Mouse (Mus musculus) sigmoid colon, adult 10 weeks (tissue): Measurements from ENCODE around the gene Upf1. TPM values are rescaled to one million over a fixed set of nuclear protein-coding genes. Genes with fewer than 3 reads are reported as not detected.

Experiments used
- polyA plus RNA-seq: library from polyadenylated mRNA; stranded (reverse); fragments of 350-450 nt; fragmentation: Illumina TruSeq; extraction: RNeasy Lipid Tissue Mini Kit (QIAGEN cat#74804); gene quantifications from one replicate; pipeline ENCODE4 v1.2.3, GENCODE M21; 2014; ENCODE audit warnings: low read depth, low replicate concordance

Upf1 gene
- polyA plus RNA-seq: 3.8 TPM

DNA sequence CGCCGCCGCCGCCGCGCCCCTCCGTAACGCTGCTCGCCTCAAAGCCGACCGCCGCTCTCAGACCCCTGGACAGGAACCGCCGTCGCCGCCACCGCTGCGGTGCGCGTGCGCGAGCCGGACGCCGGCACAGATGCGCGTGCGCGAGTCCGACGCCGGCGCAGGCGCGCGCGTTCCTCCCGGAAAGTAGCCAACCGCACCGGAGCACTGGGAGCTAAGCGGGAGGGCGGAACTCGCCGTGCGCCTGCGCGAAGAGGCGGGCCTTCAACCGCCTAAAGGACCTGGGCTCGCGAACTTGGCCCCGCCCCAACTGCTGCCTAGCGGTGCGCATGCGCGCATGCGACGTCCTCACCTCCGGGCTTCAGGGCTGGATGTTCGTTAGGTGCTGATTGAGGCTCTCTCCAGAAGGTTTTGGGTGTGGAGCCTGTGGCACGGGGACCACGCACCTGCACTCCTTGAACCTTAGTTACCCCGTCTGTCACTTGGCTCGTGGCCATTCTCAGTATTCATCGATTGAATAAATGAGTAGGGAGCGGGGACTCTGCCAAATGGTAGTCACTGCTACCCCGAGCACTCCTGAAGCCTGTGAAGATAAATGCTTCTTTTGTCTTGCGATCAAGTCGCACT is at the start of gene Upf1:
Gene Upf1, minus strand, starts transcription at position 85 of the 624 bp plus-strand sequence.

DNA sequence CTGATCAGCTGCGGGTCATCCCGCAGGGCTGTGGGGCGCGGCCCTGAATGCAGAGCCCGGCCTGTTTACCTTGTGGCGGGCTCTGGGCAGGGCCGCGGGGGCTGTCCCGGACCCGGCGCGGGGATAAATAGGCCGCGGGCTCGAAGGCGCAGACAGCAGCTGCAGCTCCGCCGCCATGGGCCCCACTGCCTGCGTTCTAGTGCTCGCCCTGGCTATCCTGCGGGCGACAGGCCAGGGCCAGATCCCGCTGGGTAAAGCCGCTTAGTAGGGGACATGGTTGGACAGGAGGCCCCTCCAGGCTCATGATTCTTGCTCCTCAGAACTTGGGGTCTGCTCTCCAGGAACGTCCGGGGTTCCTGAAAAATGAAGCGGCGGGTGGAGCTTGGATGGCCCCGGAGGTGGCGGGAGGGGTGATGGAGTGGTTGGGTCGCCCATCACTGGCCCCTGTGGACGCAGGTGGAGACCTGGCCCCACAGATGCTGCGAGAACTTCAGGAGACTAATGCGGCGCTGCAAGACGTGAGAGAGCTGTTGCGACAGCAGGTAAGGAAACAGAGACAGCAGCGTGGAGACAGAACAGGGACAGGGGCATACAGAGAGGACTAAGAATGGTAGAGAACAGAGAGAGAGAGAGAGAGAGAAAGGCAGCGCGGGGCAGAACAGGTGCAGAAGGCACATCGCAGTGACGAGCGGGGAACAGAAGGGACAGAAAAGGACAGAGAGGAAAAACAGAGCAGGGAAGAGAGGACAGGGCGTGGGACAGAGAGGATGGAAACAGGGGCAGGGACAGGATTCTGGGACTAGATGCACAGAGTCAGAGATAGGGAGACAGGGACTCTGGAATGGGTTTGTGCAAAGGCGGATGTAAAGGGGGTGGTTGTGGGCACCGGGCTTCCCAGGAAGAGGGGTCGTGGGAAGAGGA is 20.6 kb upstream of the Upf1 start, which contains the start of gene Comp:
Gene Comp, plus strand, starts transcription at position 162 of the 921 bp plus-strand sequence.

DNA sequence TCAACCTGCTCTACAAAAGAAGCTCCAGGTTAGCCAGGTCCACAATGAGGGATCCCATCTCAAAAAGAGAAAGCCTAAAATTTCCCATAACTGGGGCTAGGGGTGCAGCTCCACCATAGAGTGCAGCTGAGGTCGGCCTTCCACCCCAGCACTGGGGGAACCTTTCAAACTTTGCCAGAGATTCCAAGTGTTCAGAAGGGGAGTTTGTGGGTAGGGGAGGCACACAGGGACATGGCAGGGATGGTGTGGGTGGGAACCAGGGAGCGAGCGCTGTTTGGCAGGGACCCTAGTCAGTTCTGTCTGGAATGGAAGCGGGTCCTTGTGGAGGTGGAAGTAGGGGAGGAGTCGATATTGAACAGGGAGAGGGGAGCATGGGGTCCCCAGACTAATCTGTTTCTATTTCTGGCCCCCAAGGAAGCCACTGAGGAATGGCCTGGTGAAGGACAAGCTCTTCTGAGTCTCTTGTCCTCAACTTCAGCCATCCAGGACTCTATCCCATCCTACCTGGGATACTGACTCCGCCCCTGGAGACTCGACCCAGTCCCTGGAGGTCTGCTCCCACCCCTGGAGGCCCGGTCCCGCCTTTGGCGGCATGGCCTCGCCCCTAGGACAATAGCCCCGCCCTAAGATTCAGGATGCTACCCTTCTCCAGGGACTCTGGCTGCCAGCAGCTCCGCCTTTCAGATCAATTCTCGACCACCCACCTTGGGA is 23.8 kb downstream of the Upf1 start, which contains the start of gene Gdf1:
Gene Gdf1, plus strand, starts transcription at position 694 of the 711 bp plus-strand sequence.

DNA sequence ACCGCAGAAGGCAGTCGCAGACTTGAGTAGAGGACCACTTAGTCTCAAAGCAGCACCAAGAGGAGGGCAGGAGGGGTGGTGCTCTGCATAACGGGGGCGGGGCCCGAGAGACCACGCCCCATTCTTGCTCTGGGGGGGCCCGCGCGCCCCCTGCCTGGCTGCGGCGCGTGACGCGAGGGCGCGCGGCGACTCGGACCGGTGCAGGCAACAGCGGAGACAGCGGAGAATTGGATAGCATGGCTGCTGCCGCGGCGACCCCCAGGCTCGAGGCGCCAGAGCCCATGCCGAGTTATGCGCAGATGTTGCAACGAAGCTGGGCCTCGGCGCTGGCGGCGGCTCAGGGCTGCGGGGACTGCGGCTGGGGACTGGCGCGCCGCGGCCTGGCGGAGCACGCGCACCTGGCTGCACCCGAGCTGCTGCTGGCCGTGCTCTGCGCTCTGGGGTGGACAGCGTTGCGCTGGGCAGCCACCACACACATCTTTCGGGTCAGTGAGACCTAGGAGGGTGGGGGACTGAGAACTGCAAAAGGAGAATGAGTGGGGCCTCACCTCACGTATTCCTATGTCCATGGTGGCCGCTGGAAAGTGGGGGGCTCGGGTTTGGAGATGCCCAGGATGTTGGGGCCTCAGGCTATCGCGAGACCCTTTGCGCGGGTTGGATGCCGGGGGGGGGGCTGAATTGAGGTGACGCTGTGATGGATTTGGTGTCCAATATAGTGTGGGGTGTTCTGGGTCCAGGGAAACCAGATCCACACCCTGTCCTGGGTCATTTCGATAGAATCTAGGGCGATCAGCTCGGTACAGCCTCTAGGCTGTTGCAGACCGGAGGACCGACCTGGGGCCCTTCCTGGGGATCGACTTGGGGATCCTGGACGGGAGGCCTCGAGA is 37.2 kb downstream of the Upf1 start, which contains the start of gene Cers1:
Gene Cers1, plus strand, starts transcription at position 152 of the 887 bp plus-strand sequence.

DNA sequence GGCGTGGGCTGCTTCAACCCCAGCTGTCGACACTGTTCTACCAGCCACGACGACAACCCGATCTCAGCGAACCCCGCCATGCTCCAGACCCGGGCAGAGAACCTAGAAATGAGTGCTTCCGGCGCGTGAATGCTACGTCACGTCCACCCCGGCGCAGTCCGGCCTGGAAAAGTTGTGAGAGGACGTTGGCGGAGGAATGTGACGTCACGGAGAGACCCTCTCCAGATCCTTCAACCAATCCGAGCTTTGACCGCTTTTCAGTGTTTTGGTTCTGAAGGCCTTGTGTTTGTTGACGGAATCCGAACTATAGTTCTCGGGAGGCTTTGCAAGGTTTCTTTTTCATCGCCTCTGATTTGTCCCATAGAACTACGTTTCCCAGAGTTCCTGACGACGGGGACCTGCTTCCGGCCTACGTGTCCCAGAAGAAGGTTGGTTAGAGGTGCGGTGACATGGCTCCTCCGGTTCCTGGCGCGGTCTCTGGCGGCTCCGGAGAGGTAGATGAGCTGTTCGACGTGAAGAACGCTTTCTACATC is 50.7 kb downstream of the Upf1 start, which contains the start of the genes Ddx49 and Cope:
Gene Ddx49, minus strand, starts transcription at position 132 of the 533 bp plus-strand sequence.
Gene Cope, plus strand, starts transcription at position 161 of the 533 bp plus-strand sequence.

GRCm38 (mm10) chr8:70282603-70283135 is 70.4 kb downstream of the Upf1 start, which contains the start of gene Homer3:
Gene Homer3, plus strand, starts transcription at chr8:70282827.

Other genes starting within 250 kb of the Upf1 start
- not detected for gene Ncan, start 232.4 kb downstream of the Upf1 start, polyA plus RNA-seq
- 1.4 TPM for gene Nr2c2ap, start 221.9 kb downstream of the Upf1 start, polyA plus RNA-seq
- 1.4 TPM for gene Rfxank, start 214.1 kb downstream of the Upf1 start, polyA plus RNA-seq
- 6.0 TPM for gene Borcs8, start 213.8 kb downstream of the Upf1 start, polyA plus RNA-seq
- not detected for gene Mef2b, start 213.6 kb downstream of the Upf1 start, polyA plus RNA-seq
- gene Tmem161a, start 180.9 kb downstream of the Upf1 start, polyA plus RNA-seq: 4.3 TPM
- 2.3 TPM for gene Slc25a42, start 141.0 kb downstream of the Upf1 start, polyA plus RNA-seq
- 7.2 TPM for gene Sugp2, start 119.1 kb downstream of the Upf1 start, polyA plus RNA-seq
- 0.79 TPM for gene Armc6, start 118.8 kb downstream of the Upf1 start, polyA plus RNA-seq
- not detected for gene Homer3, start 70.5 kb downstream of the Upf1 start, polyA plus RNA-seq
- gene Ddx49, start 50.8 kb downstream of the Upf1 start, polyA plus RNA-seq: 5.1 TPM
- gene Cope, start 50.8 kb downstream of the Upf1 start, polyA plus RNA-seq: 1.3 TPM
- not detected for gene Cers1, start 37.5 kb downstream of the Upf1 start, polyA plus RNA-seq
- gene Gdf1, start 23.5 kb downstream of the Upf1 start, polyA plus RNA-seq: not detected
- not detected for gene Comp, start 20.3 kb upstream of the Upf1 start, polyA plus RNA-seq
- gene Crtc1, start 86.3 kb upstream of the Upf1 start, polyA plus RNA-seq: 2.8 TPM
- gene Klhl26, start 123.7 kb upstream of the Upf1 start, polyA plus RNA-seq: 2.3 TPM
- not detected for gene Tmem59l, start 134.1 kb upstream of the Upf1 start, polyA plus RNA-seq
- gene Crlf1, start 139.9 kb upstream of the Upf1 start, polyA plus RNA-seq: not detected
- 2.6 TPM for gene Rex1bd, start 153.5 kb upstream of the Upf1 start, polyA plus RNA-seq
- 2.6 TPM for gene Uba52, start 157.5 kb upstream of the Upf1 start, polyA plus RNA-seq
- gene Fkbp8, start 174.4 kb upstream of the Upf1 start, polyA plus RNA-seq: 8.5 TPM
- gene Kxd1, start 174.7 kb upstream of the Upf1 start, polyA plus RNA-seq: 9.0 TPM
- 0.98 TPM for gene Ell, start 186.2 kb upstream of the Upf1 start, polyA plus RNA-seq
- not detected for gene Isyna1, start 241.1 kb upstream of the Upf1 start, polyA plus RNA-seq